Comparison of ENCODE assay signal across 8 mouse cellular contexts in the genomic region with DNA sequence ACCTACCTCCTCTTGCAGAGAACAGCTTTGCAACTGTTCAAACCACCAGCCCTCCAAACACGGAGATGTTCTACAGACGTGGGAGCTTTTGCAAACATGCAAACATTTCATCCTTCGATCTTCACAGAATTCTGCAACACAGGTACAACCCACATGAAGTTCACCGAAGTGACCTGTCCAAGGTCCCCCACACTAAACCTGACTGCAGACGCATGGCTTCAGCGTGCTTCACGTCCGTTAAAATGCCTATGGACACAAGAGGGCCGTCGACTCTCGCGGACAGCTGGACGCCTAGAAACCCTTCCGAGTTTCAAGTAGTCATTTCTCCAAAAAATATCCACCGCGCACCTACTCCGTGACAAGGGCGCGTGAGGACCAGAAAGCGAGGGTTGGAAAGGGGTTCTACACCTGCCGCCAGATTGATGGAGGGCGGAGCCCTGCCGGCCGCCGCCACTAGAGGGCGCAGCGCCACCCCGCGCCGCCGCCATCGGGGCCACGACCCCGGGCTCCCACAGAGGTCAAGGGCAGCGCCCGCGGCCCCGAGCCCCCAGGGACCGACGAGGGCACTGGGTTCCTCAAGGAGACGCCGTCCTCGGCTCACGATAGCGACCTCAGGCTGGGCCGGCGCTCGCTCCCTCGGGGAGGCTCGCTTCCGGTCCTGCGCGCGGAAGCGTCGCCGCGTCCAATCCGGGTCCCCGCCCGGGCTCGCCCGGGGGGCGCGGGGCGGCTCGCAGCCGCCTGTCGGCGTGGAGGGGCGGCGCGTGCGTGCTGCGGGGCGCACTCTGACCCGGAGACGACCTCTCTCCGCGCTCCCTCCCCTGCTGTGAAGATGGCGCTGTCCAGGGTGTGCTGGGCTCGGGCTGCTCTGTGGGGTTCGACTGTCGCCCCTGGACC. TPM values are rescaled to one million over a fixed set of nuclear protein-coding genes. Genes with fewer than 3 reads are reported as not detected.
DNase-seq lines count a peak whose midpoint lies in the region; ATAC-seq and TF ChIP-seq lines count a peak whose summit lies in the region.

Gene Letmd1 (plus strand): TSS at position 729 of the 894 bp plus-strand sequence.

- H3K4me2 ChIP-seq in forebrain, embryonic 16.5 days (ENCODE audit: low read length): peak within 1 kb of the TSS; percentile 61
- H3K4me2 ChIP-seq in neural tube, embryonic 14.5 days (ENCODE audit: low read depth, low read length): peak within 1 kb of the TSS; percentile 94

- H3K36me3 ChIP-seq in G1E (replicated peaks): peaks cover 60% of the 10 kb centered on the region
- H3K36me3 ChIP-seq in forebrain, embryonic 16.5 days (ENCODE audit: control insufficient read depth, insufficient read depth): peaks cover 3% of the 10 kb centered on the region; the same call in 1 of the 2 replicates
- peaks cover 14% of the 10 kb centered on the region for H3K36me3 ChIP-seq in neural tube, embryonic 14.5 days (ENCODE audit: control insufficient read depth, insufficient read depth, low read length)
- H3K36me3 ChIP-seq in testis, adult 2 months (ENCODE audit: control insufficient read depth, insufficient read depth, low read length): no peaks in the 10 kb centered on the region

- H3K27me3 ChIP-seq in G1E (ENCODE audit: insufficient read depth, low read length): no peaks in the 10 kb centered on the region
- no peaks in the 10 kb centered on the region for H3K27me3 ChIP-seq in forebrain, embryonic 16.5 days (replicated peaks; ENCODE audit: control insufficient read depth, insufficient read depth, low read length)
- H3K27me3 ChIP-seq in neural tube, embryonic 14.5 days (ENCODE audit: control insufficient read depth, insufficient read depth, low read length): no peaks in the 10 kb centered on the region
- H3K27me3 ChIP-seq in testis, adult 2 months (ENCODE audit: control insufficient read depth, insufficient read depth, low read length): no peaks in the 10 kb centered on the region

- intact Hi-C loops in heart, postnatal 25 days (cut with DNase I): no loop called here

- H3K9ac ChIP-seq in forebrain, embryonic 16.5 days (replicated peaks; ENCODE audit: low read depth, low read length): peak within 1 kb of the TSS; percentile 77
- H3K9ac ChIP-seq in neural tube, embryonic 14.5 days (replicated peaks; ENCODE audit: low read depth, low read length): peak within 1 kb of the TSS; percentile 70

- H3K4me3 ChIP-seq in G1E (ENCODE audit: low read depth, low read length): peak within 1 kb of the TSS; percentile 90
- peak within 1 kb of the TSS; percentile 74 for H3K4me3 ChIP-seq in forebrain, embryonic 16.5 days (replicated peaks; ENCODE audit: low read length)
- peak within 1 kb of the TSS; percentile 78 for H3K4me3 ChIP-seq in neural tube, embryonic 14.5 days (ENCODE audit: low read depth, low read length)
- H3K4me3 ChIP-seq in testis, adult 2 months (ENCODE audit: control insufficient read depth, low read depth, low read length): peak within 1 kb of the TSS; percentile 96

- H3K9me3 ChIP-seq in G1E (replicated peaks): 0 out of 2 replicates have a peak, but pooled peaks cover 2% of the 10 kb centered on the region
- no peaks in the 10 kb centered on the region for H3K9me3 ChIP-seq in forebrain, embryonic 16.5 days (ENCODE audit: control insufficient read depth, low read length)
- no peaks in the 10 kb centered on the region for H3K9me3 ChIP-seq in neural tube, embryonic 14.5 days (ENCODE audit: control insufficient read depth, low read length)

- peaks cover 35% of the 10 kb centered on the region for H3K4me1 ChIP-seq in G1E (ENCODE audit: insufficient read depth, low read depth, low read length)
- H3K4me1 ChIP-seq in forebrain, embryonic 16.5 days (replicated peaks; ENCODE audit: control insufficient read depth, insufficient read depth, low read length): peaks cover 24% of the 10 kb centered on the region
- H3K4me1 ChIP-seq in neural tube, embryonic 14.5 days (ENCODE audit: control insufficient read depth, insufficient read depth, low read length): peaks cover 20% of the 10 kb centered on the region
- peaks cover 7% of the 10 kb centered on the region for H3K4me1 ChIP-seq in testis, adult 2 months (ENCODE audit: control insufficient read depth, insufficient read depth, low read length)

- ATAC-seq in G1E (ENCODE audit: extremely low read depth, insufficient number of reproducible peaks, low FRiP score, poor library complexity, severe bottlenecking): peak; percentile 85
- peak; percentile 96 for ATAC-seq in forebrain, embryonic 16.5 days
- peak; percentile 95 for ATAC-seq in neural tube, embryonic 14.5 days (ENCODE audit: low read depth)

- WGBS in forebrain, embryonic 16.5 days: 1% methylated on average over 82 of the region's 84 CpGs
- 2% methylated on average over 78 of the region's 84 CpGs for WGBS in neural tube, embryonic 14.5 days

- peak; percentile 75 for TF ChIP-seq POLR2A in testis, adult 2 months (IDR thresholded peaks at IDR 0.05; ENCODE audit: control insufficient read depth, low read depth, low read length)

- TF ChIP-seq CTCF in G1E (IDR thresholded peaks at IDR 0.05; ENCODE audit: low read depth, low read length): peak; percentile 81
- peak; percentile 86 for TF ChIP-seq CTCF in testis, adult 2 months (IDR thresholded peaks at IDR 0.05; ENCODE audit: control insufficient read depth, insufficient read depth, insufficient replicate concordance, low read depth, low read length)

- DNase-seq in G1E (ENCODE audit: low spot score): peak; percentile 95
- DNase-seq in cerebellum, adult 18-20 months: peak; percentile 81 to 86
- DNase-seq in heart, postnatal 25 days (ENCODE audit: low spot score): peak; percentile 85
- peak; percentile 88 to 93 for DNase-seq in layer of hippocampus, adult 18-20 months (ENCODE audit: low spot score in 2 of 2)
- DNase-seq in lung, adult 18-20 months: peak; percentile 84 to 88

- peak within 1 kb of the TSS; percentile 86 for H3K27ac ChIP-seq in forebrain, embryonic 16.5 days (ENCODE audit: low read length)
- H3K27ac ChIP-seq in neural tube, embryonic 14.5 days (ENCODE audit: low read depth, low read length): peak within 1 kb of the TSS; percentile 81
- peak within 1 kb of the TSS; percentile 90 for H3K27ac ChIP-seq in testis, adult 2 months (ENCODE audit: control insufficient read depth, insufficient read depth, low read depth, low read length)

RNA-seq across cellular contexts. Expression of gene Letmd1, which starts in this region (rescaled TPM):
- 55.0 and 55.7 TPM in 2 replicates for total RNA-seq in G1E (2014; fragmentation: Nextera tagmentation)
- total RNA-seq in G1E (2017): 28.4 and 32.8 TPM in 2 replicates
- polyA plus RNA-seq in G1E (2012): 54.5 and 60.8 TPM in 2 replicates
- polyA plus RNA-seq in forebrain, embryonic 16.5 days (2015; fragmentation: Nextera tagmentation; extraction: Ambion mirVana): 52.4 and 58.7 TPM in 2 replicates
- total RNA-seq in heart, postnatal 25 days (2021): 10 to 100 TPM; 13.6 to 14.6 TPM
- total RNA-seq in layer of hippocampus, adult 18-20 months (2021): 10 to 100 TPM; 58.4 to 61.4 TPM
- 56.7 and 62.5 TPM in 2 replicates for polyA plus RNA-seq in neural tube, embryonic 14.5 days (2014; fragmentation: Nextera tagmentation; extraction: Ambion mirVana)
- 18.8 and 20.0 TPM in 2 replicates for polyA plus RNA-seq in testis, adult 2 months (2012; rRNA removed)

Comparison
In these comparisons a context has a peak if more than half of its experiments do, and no peak if none do; other contexts are left out.
1. Peak in every context shown above with its lines: DNase-seq, ATAC-seq, H3K4me3 ChIP-seq and H3K27ac ChIP-seq.